Mouse (Mus musculus) embryo, embryonic 10 days (tissue): ENCODE measurements at regions not wholly inside any gene's neighbourhood (a gene's known extent, or its start where the extent isn't known, plus 50 kb on each side); places are given as distances from the start of the nearest gene placed in this dataset.

Experiments
- DNase-seq: peaks from one replicate; pipeline ENCODE4 v3.0.0-alpha.2; 2015; ENCODE audit warnings: low spot score

- DNase-seq: no peak
Measured at GRCm38 (mm10) chr3:102386091-102386490, 83.6 kb upstream of the Ngf start.

GRCm38 (mm10) chr3:102384596-102384995 lies 85.1 kb upstream of the Ngf start:
- DNase-seq: no peak

- DNase-seq: peak; percentile 20
Measured at GRCm38 (mm10) chr3:102383671-102384070, 86.0 kb upstream of the Ngf start.

GRCm38 (mm10) chr3:102381683-102382082 lies 88.0 kb upstream of the Ngf start:
- no peak for DNase-seq

- DNase-seq: no peak
Measured at GRCm38 (mm10) chr3:102374381-102375060, 95.2 kb upstream of the Ngf start.

- DNase-seq: no peak
Measured at GRCm38 (mm10) chr3:102372205-102372899, 97.4 kb upstream of the Ngf start.

- peak; percentile 14 for DNase-seq
Measured at GRCm38 (mm10) chr3:102366188-102366587, 103.5 kb upstream of the Ngf start.

GRCm38 (mm10) chr3:102364326-102364935 lies 105.3 kb upstream of the Ngf start:
- no peak for DNase-seq

GRCm38 (mm10) chr3:102360732-102361280 lies 108.9 kb upstream of the Ngf start:
- no peak for DNase-seq

- no peak for DNase-seq
Measured at GRCm38 (mm10) chr3:102358801-102359200, 110.9 kb upstream of the Ngf start.

- DNase-seq: no peak
Measured at GRCm38 (mm10) chr3:102357062-102357610, 112.6 kb upstream of the Ngf start.

- DNase-seq: no peak
Measured at GRCm38 (mm10) chr3:102355352-102355751, 114.4 kb upstream of the Ngf start.

GRCm38 (mm10) chr3:102354771-102355170 lies 114.9 kb upstream of the Ngf start:
- DNase-seq: no peak

GRCm38 (mm10) chr3:102353277-102353900 lies 116.3 kb upstream of the Ngf start:
- peak; percentile 78 for DNase-seq

GRCm38 (mm10) chr3:102346077-102346476 lies 123.6 kb upstream of the Ngf start:
- no peak for DNase-seq

- no peak for DNase-seq
Measured at GRCm38 (mm10) chr3:102345291-102345690, 124.4 kb upstream of the Ngf start.

GRCm38 (mm10) chr3:102340731-102341130 lies 129.0 kb upstream of the Ngf start:
- DNase-seq: peak; percentile 12

GRCm38 (mm10) chr3:102337881-102338280 lies 131.8 kb upstream of the Ngf start:
- no peak for DNase-seq

- DNase-seq: no peak
Measured at GRCm38 (mm10) chr3:102336184-102336583, 131.7 kb upstream of the Vangl1 start.

- DNase-seq: peak; percentile 69
Measured at GRCm38 (mm10) chr3:102335146-102335545, 130.7 kb upstream of the Vangl1 start.

- DNase-seq: no peak
Measured at GRCm38 (mm10) chr3:102332221-102332620, 127.7 kb upstream of the Vangl1 start.

- no peak for DNase-seq
Measured at GRCm38 (mm10) chr3:102319331-102319730, 114.8 kb upstream of the Vangl1 start.
